Mouse (Mus musculus): Measurements from ENCODE around the gene Eef1akmt4.

DNA sequence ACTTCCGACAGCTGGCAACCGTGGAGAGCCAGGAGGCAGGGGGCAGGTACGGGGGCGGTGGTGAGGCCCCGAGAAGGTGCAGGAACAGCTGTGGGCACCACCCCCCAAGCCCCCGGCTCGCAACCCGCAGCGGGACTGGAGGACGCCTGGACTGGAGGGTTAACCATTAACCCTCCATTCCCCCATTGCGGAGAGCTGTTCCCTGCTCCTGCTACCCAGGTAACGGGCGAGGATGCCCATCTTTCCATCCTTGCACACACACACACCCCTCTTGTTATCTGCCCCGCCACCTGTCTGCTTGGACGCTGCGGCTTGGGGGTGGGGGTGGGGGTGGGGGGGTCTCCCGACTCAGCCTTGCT, 20.7 kb upstream of the Eef1akmt4 start:
- no peak for TF ChIP-seq CTCF (IDR thresholded peaks at IDR 0.05; ENCODE audit: extremely low read depth, insufficient read depth, insufficient read length, insufficient replicate concordance)
- no peak for TF ChIP-seq POLR2A (IDR thresholded peaks at IDR 0.05; ENCODE audit: low read depth, low read length)
